Mouse (Mus musculus): ENCODE results near the gene Nlrp10.

GRCm38 (mm10) chr7:108952801-108953200, 22.8 kb upstream of the Nlrp10 start:
- no peak for TF ChIP-seq USF1 (IDR thresholded peaks at IDR 0.05; ENCODE audit: low read depth)
- TF ChIP-seq TCF12 (IDR thresholded peaks at IDR 0.05; ENCODE audit: insufficient read depth, poor library complexity, severe bottlenecking) = no peak
- no peak for TF ChIP-seq POLR2A (IDR thresholded peaks at IDR 0.05; ENCODE audit: insufficient read length, low read depth)
- TF ChIP-seq SRF (IDR thresholded peaks at IDR 0.05; ENCODE audit: control insufficient read depth, insufficient read length, low read depth) = no peak
- no peak for TF ChIP-seq MYOD1 (IDR thresholded peaks at IDR 0.05; ENCODE audit: control insufficient read depth in 1 of 3, insufficient read length in 2 of 3, low read depth in 2 of 3)
- no peak for TF ChIP-seq CEBPB (IDR thresholded peaks at IDR 0.05; ENCODE audit: insufficient read depth, poor library complexity, severe bottlenecking)
- TF ChIP-seq MYOG (IDR thresholded peaks at IDR 0.05; ENCODE audit: control insufficient read depth in 1 of 3, insufficient read depth in 1 of 3, insufficient read length in 2 of 3, low read depth in 2 of 3) = no peak
- no peak for TF ChIP-seq POLR2AphosphoS2 (IDR thresholded peaks at IDR 0.05; ENCODE audit: insufficient read length, low read depth)
- no peak for TF ChIP-seq TCF3 (IDR thresholded peaks at IDR 0.05; ENCODE audit: insufficient read length, low read depth)
- no peak for TF ChIP-seq E2F4 (IDR thresholded peaks at IDR 0.05; ENCODE audit: insufficient read depth)
